Comparison of ENCODE assay signal across 8 mouse cellular contexts in genomic region chr2:65022363-65023240, GRCm38 (mm10). TPM values are rescaled to one million over a fixed set of nuclear protein-coding genes. Genes with fewer than 3 reads are reported as not detected.
DNase-seq lines count a peak whose midpoint lies in the region; ATAC-seq and TF ChIP-seq lines count a peak whose summit lies in the region.

No protein-coding gene starts in this region.

- peak overlapping the region; percentile 73 for H3K9ac ChIP-seq in forebrain, postnatal 0 days
- peak overlapping the region; percentile 73 for H3K9ac ChIP-seq in lung, embryonic 15.5 days

- H3K27me3 ChIP-seq in forebrain, postnatal 0 days (ENCODE audit: insufficient read depth, low read length), result no peaks in the 10 kb centered on the region
- no peaks in the 10 kb centered on the region for H3K27me3 ChIP-seq in lung, embryonic 15.5 days

- ATAC-seq in forebrain, postnatal 0 days, result peak; percentile 91
- peak; percentile 88 for ATAC-seq in lung, embryonic 15.5 days (ENCODE audit: borderline replicate concordance, extremely low read depth, low FRiP score, low TSS enrichment)

- no peaks in the 10 kb centered on the region for H3K9me3 ChIP-seq in forebrain, postnatal 0 days (ENCODE audit: low read length)
- H3K9me3 ChIP-seq in lung, embryonic 15.5 days, result no peaks in the 10 kb centered on the region

- H3K4me1 ChIP-seq in forebrain, postnatal 0 days (ENCODE audit: insufficient read depth), result no peaks in the 10 kb centered on the region
- 0 out of 2 replicates have a peak, but pooled peaks cover 13% of the 10 kb centered on the region for H3K4me1 ChIP-seq in lung, embryonic 15.5 days

- DNase-seq in MN1 (ENCODE audit: low spot score), result peak; percentile 77
- DNase-seq in cerebellum, adult 18-20 months, result peak; percentile 34 to 52
- peak; percentile 63 for DNase-seq in forebrain, postnatal 0 days
- DNase-seq in heart, postnatal 25 days (ENCODE audit: low spot score), result peak; percentile 53
- peak; percentile 56 to 74 for DNase-seq in layer of hippocampus, adult 18-20 months (ENCODE audit: low spot score in 2 of 2)
- DNase-seq in ovary, postnatal 36 days (ENCODE audit: low spot score), result peak; percentile 75
- DNase-seq in thymus, postnatal 4 days, result peak; percentile 70

- H3K4me2 ChIP-seq in forebrain, postnatal 0 days (ENCODE audit: low read depth), result peak overlapping the region; percentile 96
- peak overlapping the region; percentile 97 for H3K4me2 ChIP-seq in lung, embryonic 15.5 days

- no peaks in the 10 kb centered on the region for H3K36me3 ChIP-seq in forebrain, postnatal 0 days (ENCODE audit: insufficient read depth)
- no peaks in the 10 kb centered on the region for H3K36me3 ChIP-seq in lung, embryonic 15.5 days

- H3K4me3 ChIP-seq in forebrain, postnatal 0 days (ENCODE audit: low read depth, low read length), result peak overlapping the region; percentile 74
- H3K4me3 ChIP-seq in lung, embryonic 15.5 days, result peak overlapping the region; percentile 66

- peak overlapping the region; percentile 69 for H3K27ac ChIP-seq in forebrain, postnatal 0 days (ENCODE audit: low read depth, low read length)
- peak overlapping the region; percentile 69 for H3K27ac ChIP-seq in lung, embryonic 15.5 days

- peak; percentile 44 for TF ChIP-seq CTCF in forebrain, postnatal 0 days (IDR thresholded peaks at IDR 0.05; ENCODE audit: low read depth)

- WGBS in forebrain, postnatal 0 days, result 0% methylated on average over 63 of the region's 71 CpGs
- under 1% methylated on average over 70 of the region's 71 CpGs for WGBS in lung, embryonic 15.5 days

- intact Hi-C loops in heart, postnatal 25 days (cut with DNase I), result loop anchor here (2.0 to 5.0 kb wide), 3 partner anchors 96 to 315 kb away; partner anchors contain the start of gene Cobll1

RNA-seq across cellular contexts. Expression of gene Grb14, which starts 2.2 kb away (rescaled TPM):
- 19.9 and 23.4 TPM in 2 replicates for total RNA-seq in forebrain, postnatal 0 days (2014; rRNA removed)
- 29.9 and 40.3 TPM in 2 replicates for polyA plus RNA-seq in forebrain, postnatal 0 days (2015; fragmentation: Nextera tagmentation; extraction: Ambion mirVana)
- 100 to 1,000 TPM; 197 to 202 TPM for total RNA-seq in heart, postnatal 25 days (2021)
- total RNA-seq in layer of hippocampus, adult 18-20 months (2021), result 10 to 100 TPM; 32.2 to 32.6 TPM
- 36.9 and 37.3 TPM in 2 replicates for polyA plus RNA-seq in lung, embryonic 15.5 days (2015; fragmentation: Nextera tagmentation; extraction: Ambion mirVana)

Comparison
In these comparisons a context has a peak if more than half of its experiments do, and no peak if none do; other contexts are left out.
1. Peak in every context shown above with its lines: DNase-seq, ATAC-seq, H3K4me3 ChIP-seq and H3K27ac ChIP-seq.